Mouse (Mus musculus): Measurements from ENCODE around the gene Cacng7.

DNA sequence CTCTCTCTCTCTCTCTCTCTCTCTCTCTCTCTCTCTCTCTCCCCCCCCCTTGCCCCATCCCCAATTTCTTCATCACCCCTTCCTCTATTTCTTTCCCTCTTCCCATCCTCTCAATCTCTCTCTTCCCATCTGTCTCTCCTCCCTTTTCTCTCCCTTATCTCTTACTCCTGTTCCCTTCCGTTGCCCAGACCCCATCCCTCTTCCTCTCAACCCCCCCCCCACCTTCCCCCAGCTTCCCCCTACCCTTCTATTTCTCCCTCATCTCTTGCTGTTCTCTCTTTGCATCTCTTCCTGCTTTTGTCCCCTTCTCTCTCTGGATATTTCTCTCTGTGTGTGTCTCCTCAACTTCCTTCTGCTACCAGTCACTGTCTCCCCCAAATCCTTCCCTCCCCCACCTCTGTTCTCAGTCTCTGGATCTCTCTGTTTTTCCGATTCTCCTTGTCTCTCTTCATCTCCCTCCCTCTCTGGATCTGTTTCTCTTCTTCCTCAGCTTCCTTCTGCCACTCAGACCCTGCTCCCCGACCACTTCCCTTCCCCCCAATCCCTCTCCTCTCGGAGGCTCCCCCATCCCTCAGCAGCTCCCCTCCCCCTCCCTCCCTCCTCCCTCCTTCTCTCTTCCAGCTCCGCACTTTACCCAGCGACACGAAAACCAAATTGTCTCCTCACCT, 57.8 kb downstream of the Cacng7 start, which contains the start of gene Cacng8:
- TF ChIP-seq CHD2 (IDR thresholded peaks at IDR 0.05; ENCODE audit: low read depth, low read length) (no peak), ZC3H11A (IDR thresholded peaks at IDR 0.05; ENCODE audit: borderline replicate concordance, low read depth, low read length) (no peak), ZNF384 (IDR thresholded peaks at IDR 0.05; ENCODE audit: low read depth, low read length) (no peak)
